Mouse (Mus musculus): Measurements from ENCODE around the gene Nfyb.

Gene Nfyb

DNA sequence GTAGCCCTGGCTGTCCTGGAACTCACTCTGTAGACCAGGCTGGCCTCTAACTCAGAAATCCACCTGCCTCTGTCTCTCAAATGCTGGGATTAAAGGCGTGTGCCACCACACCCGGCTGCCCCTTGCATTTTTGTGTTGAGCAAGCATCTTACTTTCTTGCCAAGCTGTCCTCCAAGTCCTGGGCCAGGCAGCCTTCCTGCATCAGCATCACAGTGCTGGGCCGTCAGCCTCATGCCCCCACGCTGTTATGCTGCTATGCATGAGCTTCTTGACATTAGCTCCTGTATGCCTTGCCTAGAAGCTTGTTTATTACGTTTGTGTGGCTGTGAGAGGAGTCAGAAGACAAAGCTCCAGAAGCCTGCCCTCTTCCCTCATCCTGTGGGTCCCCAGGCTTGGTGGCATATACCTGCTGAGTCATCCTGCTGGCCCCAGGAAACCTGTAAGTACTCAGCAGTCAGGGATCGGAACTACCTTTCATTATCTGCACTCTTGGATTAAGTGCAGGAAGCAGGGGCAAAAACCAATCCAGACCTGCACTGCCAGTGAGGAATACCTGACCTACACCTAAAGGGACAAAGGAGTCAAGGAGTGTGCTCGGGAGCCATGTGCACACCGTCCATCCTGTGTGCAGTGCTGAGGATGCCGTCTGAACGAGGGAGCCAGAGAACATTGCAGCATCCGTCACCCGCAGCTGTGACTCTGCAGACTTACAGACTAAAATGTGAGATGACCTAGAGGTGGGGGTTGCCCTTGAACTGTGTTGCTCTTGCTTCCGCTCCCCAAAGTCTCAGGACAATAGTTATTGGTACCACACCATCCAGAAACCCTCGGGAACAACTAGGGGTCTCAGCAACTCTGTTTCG is 16.7 kb downstream of the Nfyb start:
- DNase-seq (ENCODE audit: extremely low read depth, insufficient read length, low spot score): no peak

DNA sequence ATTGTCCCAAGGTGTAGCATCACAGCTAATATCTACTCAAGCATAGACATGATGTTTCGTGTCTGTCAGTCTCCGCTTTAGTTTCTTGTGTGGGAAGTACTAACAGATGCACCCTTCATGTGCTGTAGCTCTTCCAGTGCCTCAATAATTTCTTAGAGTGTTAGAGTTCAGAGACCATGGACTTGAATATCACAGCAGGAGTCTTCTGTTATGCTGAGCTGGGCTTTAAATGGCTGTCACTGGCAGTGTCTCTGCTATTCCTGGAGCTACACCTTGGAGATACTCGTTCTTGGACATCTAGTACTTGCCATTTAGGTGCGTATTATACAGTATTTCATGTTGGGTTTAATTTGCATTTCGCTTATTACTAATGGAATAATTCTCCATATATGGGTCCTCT is 18.6 kb downstream of the Nfyb start:
- no peak for DNase-seq (ENCODE audit: extremely low read depth, insufficient read length, low spot score)

DNA sequence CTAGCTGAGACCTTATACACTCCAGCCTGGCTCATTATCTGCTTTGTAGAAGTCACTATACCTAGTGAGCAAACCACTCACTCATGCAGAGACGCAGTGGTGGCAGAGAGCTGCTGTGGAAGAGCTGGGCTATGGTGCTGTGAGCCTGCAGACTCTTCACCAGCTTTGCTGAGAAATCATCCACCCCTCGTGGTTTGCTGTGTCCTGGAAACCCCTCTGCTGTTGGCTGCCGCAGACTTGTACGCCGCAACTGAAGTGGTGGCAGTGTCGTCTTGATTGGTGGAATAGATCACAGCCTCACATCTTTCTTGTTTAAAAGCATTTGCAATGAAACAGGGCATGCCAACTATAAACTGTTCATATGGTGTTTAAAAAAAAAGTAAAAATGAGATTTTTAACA is 19.6 kb downstream of the Nfyb start:
- no peak for DNase-seq (ENCODE audit: extremely low read depth, insufficient read length, low spot score)

- no peak for DNase-seq (ENCODE audit: extremely low read depth, insufficient read length, low spot score)
These were observed 21.4 kb downstream of the Nfyb start for GRCm38 (mm10) chr10:82742578-82742977.

DNA sequence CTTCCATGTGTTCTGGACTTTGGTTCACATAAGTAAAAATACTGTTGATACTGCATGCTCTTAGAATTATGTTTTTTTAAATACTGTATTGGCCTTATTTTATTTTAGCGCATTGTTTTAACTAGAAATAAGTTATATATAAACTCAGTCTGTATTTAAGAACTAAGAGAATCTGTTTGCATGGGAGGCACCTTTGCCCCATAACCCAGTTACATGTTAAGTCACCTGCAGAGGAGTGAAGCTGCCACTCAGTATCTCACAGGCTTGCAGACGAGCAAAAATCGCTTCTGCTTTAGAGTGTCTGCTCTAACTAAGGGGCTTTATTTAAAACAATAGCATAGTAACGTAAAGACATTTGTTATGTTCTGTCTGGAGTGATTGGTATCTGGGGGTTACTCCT is 22.1 kb downstream of the Nfyb start:
- no peak for DNase-seq (ENCODE audit: extremely low read depth, insufficient read length, low spot score)

DNA sequence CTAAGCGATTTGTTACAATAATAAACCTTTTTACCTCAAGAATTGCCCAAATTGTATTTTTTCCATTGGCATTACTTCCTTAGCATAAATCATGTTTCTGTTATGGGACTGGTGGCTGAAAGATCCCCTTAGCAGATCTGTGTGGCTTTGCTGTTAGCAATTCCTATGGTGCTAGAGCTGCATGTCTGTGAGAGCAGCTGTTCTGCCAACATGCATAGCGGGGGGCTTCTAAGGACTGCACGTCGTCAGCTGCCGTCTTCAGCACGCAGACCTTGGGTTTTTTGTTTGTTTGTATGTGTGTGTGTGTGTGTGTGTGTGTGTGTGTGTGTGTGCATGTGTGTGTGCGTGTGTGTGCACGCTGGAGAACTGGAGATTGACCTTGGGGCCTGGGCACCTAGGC is 22.6 kb downstream of the Nfyb start:
- no peak for DNase-seq (ENCODE audit: extremely low read depth, insufficient read length, low spot score)

DNA sequence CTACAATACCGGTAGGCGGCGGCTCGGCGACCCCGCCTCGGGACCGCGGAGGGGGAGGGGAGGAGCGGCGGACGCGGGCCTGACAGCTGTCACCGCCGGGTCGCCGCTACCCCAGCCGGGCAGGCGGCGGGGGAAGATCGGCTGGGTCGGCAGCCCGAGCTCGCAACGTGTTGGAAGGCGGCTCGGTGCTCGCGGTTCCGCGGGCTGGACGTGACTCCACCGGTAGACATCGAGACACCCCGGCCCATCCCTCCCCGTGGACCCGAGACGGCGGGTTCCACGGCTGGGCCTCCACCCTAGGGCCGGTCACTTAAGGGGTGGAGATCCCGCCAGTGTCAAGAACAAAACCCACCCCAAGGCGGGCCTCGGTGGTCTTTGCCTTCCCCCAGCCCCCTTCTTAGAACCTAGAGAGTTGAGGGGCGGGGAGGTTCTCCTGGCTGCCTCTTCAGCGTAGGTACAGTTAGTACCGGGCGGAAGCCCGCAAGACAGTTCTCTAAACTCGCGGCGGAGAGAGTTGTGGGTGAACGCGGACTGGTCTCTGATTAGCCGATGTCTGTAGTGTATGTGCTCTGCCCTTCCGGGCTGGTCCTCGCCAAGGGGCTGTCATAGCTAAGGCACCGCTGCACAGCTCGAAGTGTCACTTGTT is 64.5 kb downstream of the Nfyb start:
- DNase-seq (ENCODE audit: extremely low read depth, insufficient read length, low spot score): no peak

DNA sequence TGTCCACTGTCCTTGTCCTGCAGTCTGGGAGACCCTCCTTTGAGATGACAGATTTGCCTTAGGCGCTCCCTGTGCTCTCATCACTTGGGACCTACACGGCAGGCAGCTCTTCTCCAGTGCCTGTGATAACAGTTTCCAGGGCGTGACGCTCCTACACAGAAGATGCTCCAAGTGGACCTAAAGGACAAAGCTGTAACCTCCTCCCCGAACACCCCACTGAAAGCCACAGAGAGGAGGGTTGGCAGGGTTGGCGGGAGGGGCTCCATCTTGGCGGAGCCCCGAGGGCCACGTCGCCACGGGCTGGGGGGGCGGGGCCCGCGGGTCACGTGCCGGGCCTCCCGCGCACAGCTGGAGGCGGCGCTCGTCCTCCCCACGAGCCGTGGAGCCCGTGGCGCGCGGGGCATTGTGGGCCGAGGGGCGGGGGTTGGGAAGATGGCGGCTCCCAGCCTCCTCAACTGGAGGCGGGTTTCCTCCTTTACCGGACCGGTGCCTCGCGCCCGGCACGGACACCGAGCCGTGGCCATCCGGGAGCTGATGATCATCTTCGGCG is 65.2 kb downstream of the Nfyb start:
- peak; percentile 87 for DNase-seq (ENCODE audit: extremely low read depth, insufficient read length, low spot score)
